Mouse (Mus musculus) fibroblast of lung, adult 2 months (primary cell): ENCODE data around the gene Parvb.
"Not testable (repeated sequence)": the region's sequence is repeated elsewhere in the genome, so short reads cannot be mapped to it uniquely, and the experiment has no call there.

ENCODE experiments used
- DNase-seq: peaks from one replicate; pipeline ENCODE4 v3.0.0-alpha.2; 2011; ENCODE audit warnings: low read depth

Parvb gene

DNA sequence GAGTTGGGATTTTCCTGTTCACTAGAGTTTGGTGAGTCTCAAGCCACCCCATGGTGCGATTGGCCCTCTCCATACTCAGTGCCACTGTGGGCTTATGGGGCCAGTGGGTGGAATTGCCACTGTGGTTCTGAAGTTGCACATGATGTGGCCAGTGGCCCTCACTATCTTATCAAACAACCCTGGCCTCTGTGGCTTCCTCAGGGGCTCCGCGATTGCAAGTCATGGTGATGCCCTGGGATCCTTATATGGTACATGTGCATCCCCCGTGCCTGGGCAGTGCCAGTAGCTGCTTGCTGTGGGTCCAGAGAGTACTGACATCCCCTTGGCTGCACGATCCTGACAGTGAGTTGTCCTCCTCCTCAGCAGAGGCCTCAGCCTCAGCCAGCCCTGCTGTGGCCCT, 25.0 kb downstream of the Parvb start:
- DNase-seq: no peak

DNA sequence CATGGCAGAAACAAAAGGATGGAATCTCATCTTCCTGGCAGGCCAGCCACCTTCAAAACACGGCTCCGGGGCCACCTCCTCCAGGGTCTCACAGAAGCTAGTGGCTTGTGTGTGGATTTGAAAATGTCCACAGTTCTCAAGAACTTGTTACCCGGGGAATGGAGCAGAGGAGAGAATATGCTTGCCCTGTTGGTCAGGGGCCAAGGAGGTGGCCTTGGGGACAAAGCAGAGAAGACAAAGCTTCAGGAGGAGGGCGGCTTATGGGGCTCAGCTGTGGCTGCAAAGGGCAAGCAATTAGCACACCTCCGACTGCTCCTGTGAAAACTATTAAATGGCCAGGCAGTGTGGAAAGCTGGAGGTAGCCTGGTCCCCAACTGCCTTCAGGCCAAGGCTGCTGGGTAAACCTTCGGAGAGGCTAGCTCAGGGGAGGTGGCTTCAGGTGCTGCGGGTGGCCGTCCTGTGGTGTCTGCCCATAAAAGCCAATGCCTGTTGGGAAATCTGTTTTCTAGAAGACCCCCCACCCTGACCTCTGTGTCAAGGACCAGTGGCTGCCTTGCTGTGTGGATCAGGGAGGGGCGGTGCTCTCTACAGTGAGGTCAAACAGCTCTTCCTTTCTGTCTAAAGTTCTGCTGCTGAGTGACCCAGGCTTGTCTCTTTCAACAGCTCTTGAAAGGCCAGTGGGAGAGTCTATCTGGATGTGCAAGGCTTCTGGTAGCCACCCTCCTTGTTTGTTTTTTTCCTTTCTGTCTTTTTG, 26.9 kb downstream of the Parvb start:
- no peak for DNase-seq

DNA sequence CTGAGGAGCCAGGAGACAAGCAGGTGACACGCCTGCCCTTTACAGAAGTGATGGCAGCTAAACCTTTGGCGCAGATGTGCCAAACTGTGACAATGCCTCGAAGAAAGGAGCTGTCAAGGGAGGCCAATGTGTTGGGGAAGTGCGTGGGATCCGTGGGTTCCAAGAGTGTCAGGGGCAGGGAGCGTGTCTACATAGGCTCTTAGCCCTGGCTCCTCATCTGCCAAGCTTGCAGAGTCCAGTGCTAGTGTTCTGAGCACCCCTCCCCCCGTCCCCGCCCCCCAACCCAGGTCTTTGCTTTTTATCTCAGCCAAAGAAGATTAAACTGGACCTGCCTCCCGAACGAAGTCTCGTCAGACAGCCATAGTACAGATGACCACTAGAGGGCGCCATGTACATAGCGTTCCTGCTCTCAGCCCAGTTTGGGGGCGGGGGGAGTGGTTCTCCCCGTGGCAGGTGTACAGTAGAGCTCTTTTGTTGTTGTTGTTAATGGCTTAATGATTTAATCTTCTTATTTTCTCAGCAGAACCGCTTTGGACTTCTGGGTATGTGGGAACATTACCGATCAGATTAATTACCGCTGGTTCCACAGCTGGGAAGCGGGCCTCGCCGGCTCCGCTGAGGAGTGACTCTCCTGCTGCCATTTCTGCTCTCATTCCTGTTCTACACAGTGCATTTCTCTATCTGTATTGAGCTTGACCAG, 28.4 kb downstream of the Parvb start:
- DNase-seq: no peak

DNA sequence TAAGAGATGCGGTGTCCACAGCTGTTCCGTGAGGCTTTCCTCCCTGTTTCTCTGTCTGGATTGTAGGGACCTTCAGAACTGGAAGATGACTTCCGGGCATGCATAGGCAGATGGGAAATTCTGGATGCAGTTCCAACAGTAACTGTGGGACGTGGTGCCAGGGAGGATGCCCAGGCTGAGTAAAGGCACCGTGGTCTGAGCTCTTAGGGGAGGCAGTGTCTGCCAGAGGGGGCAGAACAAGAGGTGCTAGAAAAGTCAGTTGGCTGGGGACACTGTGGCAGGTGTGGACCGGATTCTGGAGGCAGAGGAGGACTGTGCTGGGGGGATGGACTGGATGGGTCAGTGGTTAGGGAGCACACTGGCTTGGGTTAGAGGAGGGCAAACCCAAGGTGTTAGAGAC, 30.8 kb downstream of the Parvb start:
- no peak for DNase-seq

DNA sequence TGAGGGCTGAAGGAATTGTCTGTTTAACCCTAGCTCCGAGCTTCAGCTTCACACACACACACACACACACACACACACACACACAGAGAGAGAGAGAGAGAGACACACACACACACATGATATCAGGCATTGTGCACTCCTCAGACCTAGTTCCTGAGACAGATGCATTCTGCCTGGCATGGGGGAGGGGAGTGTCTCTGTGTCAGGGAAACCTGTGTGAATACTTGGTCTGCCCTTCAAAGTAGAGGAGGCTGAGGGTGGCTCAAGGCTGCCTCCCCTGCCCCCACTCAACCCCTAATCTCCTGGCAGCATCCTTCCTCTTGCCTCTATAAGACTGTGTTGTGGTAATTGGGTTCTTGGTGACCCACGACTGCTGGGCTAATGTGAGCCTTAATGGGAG, 31.7 kb downstream of the Parvb start:
- no peak for DNase-seq

DNA sequence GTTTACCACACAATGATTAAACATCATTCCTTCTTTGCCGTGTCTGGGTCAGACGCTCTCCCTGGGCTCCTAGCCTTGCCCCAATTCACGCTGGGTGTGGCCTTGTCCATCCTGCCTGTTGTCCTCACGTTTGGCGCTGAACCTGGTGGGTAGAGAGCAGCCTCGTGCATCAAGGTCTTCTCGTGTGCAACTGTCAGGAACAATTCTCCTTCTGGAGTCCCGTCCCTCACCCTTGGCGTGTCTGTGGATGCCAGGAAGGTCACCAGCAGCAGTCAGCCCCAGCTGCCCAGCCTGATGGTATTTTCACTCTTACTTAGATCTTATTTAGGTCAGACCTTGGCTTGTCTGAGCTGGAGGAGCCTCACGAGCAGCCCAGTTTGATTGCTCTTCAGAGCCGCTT, 33.3 kb downstream of the Parvb start:
- DNase-seq: no peak

DNA sequence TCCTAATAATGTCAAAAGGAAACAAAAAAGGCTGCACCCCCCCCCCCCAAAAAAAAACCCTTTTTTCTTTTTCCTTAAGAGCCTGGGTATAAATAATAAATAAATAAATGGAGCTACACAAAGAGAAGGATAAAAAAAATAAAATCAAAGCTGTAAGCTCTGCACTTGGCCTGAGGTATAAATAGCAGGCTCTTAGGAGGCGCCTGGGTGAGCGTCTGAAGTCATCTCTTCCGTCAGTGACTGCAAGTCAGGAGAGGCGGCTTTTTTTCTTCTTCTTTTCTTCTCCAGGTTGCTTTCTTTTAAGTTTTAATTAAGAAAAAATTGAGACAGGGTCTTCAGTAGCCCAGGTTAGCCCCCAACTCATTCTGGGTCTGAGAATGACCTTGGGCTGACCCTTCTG, 34.4 kb downstream of the Parvb start:
- DNase-seq: no peak

DNA sequence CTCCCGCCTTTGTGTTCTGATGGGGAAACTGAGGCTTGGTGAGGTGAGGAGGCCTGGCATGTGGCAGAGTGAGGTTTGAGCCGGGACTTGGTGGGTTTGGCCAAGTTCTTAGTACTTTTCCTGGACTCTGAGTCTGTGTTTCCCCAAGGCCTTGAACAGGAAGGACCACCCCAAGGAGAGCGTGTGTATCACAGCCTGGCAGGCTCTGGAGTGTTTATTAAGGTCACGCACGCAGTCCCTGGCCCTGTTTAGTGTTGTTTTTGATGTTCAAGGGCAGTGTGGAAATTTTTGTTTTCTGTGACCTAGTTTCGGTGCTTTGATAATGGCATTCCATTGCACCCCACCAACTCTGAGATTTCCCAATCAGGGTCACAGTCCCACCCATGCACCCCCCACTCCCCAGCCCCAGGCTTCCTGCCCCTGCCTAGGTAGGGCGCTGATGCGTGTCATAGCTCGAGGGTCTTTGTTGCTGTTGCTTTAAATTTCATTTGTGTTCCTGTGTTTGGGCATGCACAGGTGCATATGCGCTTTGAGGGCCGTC, 35.9 kb downstream of the Parvb start:
- no peak for DNase-seq

DNA sequence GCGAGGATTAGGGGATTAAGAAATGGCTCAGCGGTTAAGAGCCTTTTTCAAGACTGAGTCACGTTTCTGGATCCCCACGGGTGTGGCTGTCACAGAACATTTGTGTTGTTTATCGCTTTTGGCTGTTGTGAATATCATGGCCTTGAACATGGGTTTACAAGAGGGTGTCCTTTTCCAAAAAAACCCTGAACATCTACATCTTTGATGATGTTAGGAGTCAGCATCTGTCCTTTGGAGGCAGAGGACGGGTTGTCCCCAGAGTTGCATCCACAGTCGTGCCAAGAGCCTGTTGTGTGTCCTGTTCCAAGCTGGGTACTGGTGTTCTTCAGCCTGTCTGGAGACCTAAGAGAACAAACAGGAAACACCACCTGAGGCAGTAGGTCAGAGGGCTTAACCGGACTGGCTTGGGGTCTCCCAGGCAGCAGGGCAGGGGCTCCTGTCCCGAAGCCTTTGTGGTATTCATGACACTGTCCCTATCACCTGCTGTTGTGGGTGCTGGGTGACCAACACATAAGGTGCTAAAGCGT, 37.3 kb downstream of the Parvb start:
- DNase-seq: no peak

DNA sequence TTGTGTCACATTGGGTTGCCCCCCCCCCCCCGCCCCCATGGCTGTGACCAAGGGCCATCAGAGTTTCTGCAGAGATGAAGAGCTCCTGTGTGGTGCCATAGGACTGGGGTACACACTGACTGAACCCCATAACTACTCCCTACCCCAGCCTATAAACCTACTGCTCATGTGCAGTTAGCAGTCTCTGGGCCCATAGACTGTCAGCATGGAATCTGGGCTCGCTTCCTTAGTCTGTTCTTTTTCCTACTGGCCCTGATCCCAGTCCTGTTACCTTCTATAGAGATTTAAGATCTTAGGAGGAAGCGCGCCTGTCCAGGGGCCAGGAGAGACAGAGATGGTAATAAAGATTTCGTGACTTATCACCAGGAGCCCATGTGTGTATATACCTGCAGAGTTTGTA, 38.2 kb downstream of the Parvb start:
- DNase-seq: no peak

DNA sequence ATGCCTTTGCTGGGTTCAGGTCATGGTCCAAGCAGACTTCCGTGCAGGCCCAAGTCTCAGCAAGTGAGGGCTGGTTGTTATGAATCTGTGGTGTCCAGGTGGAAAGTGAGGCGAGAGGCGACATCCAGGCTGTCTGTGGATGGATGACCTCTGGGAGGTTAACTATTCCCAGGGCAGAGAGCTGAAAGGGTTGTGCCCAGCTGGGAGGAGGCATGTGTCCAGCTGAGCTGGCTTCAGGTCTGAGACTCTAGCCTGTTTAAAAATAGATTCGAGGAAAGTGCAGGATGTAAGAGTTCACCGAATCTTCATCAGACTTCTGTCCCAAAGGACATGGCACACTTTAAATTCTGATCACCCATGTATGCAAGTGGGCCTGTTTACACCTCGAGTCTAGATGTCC, 38.6 kb downstream of the Parvb start:
- DNase-seq: no peak

DNA sequence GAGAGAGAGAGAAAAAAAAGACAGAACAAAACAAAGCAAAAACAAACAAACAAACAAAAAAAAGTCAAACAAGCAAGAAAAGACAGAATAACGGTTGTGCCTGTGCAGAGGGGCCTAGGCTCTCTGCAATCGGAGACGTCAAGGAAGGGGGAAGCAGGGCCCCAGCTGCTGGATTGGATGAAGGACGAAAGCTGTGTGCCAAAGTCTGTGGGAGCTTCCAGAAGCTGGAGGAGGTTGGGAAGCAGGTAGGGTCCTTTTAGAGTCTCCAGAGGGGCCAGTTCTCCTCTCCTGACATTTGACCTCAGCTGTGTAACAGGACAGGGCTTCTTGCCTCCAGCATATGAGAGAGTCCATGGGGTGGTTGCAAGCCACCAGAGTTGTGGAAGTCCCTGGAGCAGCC, 44.2 kb downstream of the Parvb start:
- DNase-seq: no peak

DNA sequence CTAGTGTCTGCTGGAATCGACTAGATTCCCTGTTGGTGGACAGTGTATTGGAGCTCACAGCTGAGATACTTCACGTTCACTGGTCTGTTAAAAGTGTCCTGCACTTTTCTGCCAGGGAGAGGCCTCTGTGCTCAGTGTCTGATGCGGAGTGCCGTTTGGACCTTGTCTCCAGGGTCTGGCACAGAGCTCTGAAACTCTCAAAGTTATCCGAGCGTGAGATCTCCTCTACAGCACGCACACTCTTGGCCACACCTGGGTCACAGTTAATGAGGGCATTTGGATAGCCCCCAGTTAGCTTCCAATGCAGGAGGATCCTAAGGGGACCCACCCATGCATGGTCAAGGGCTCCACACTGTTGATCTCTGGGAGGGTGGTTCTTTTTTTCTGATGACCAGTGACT, 46.2 kb downstream of the Parvb start:
- DNase-seq: no peak

DNA sequence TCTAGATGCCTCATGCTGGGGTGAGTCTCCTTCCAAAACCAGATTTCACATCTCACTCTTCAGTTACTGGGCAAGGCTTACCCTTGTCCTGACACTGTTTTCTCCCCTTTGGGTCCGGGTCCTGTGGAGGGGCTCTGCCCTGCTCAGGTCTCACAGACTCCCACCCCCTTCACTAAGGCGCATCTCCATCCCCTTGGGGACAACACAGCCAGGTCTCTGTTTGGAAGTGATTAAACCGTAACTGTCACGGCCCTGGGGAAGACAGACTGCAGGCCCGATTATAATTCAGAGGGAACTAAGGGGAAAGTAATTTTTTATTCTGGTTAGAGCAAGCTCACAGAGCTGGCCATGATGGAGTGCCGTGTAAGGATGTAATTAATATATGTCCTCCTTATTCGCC, 46.8 kb downstream of the Parvb start:
- DNase-seq: no peak

DNA sequence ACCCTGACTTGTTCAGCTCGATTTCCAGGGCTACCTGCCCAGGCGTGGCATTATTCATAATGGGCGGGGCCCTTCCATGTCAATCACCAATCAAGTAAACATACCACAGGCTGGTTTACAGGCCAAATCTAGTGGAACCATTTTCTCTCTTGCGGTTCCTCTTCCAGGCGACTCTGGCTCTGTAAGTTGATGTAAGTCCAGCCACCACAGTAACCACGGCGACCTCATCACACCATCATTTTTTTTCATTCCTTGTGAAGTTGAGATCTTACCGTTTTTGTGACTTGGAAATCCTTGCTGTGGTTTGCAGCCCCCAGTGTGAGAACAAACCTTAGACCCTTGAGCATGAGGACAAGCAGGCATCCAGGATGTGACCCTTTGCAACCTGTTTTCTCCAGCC, 48.5 kb downstream of the Parvb start:
- DNase-seq: peak; percentile 65

DNA sequence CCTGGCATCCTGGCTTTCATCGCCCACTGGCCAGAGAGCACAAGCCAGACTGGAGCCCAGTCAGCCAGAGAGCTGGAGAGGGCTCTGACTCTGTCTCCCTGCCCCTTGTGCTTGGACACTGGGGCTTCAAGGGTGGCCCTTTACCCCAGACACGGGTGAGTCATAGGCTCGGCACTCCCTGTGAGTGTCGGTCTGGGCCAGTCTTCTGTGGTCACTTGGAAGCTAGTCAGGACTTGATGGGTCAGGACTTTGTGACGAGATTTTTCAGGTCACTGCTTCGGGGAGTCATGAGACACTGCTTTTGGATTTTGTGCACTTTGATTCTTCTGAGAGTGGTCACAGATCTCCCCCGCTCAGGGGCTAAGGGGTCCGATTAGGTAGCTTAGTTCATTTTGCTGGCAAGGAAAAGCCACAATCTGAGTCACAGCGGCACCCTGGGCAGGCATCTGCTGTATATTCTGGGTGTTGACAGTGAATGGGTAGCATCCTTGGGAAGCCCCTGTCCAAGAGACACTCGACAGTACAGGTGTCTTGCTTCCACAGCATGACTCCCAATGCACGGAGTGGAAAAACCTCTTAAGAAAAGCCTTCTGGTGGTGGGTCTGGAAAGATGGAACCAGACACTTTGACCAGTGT, 49.0 kb downstream of the Parvb start:
- peak; percentile 78 for DNase-seq

DNA sequence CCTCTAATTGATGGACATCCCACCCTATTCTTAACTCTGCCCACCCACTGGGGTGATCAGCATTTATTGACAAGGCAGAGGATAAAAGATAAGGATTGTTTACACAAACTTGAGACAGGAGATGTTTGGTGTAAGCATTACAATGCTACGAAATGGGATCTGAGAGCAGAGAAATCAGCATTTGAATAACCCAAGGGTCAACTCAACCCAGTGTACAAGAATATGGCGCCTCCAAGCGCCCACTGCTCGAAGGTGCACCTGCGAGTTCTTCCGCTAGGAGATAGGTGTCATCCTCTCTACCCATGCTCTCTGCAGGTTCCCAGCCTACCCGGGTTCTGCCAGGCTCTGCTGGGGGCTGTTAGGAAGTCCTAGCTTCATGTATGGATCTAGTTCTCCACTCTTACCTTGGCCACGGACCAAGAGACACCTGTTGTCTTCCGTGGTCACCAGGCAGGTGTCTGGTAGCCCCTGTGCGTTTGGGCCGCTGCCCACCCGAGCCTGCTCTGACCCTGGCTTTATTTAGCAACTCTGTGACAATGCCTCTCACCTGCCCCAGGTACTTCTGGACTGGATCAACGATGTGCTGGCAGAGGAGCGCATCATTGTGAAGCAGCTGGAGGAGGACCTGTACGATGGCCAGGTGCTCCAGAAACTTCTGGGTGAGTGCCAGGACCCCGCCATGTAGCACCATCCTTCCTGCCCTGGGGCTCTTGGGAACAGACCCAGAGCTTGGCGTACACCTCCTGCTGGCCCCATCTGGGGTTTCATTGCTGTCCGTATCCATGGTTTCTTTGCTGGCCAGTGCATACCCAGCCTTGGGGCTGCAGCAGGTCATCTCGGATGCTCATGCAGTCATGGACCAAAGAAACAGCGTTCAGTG, 50.6 kb downstream of the Parvb start:
- no peak for DNase-seq

DNA sequence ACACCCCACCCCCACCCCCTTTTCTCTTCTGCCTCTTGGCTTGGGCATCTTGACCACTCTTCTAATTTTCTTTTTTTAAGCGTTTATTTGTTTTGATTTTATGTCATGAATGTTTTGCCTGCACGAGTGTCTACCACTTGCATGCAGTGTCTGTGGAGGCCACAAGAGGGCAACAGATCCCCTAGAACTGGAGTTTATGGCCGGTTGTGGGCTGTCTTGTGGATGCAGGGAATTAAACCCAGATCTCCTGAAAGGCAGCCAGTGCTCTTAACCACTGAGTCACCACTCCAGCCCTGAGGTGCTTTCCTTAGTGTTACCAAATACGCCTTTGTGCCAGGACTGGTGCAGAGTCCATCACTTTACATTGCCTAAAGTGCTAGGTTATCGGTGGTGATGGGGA, 52.2 kb downstream of the Parvb start:
- no peak for DNase-seq

DNA sequence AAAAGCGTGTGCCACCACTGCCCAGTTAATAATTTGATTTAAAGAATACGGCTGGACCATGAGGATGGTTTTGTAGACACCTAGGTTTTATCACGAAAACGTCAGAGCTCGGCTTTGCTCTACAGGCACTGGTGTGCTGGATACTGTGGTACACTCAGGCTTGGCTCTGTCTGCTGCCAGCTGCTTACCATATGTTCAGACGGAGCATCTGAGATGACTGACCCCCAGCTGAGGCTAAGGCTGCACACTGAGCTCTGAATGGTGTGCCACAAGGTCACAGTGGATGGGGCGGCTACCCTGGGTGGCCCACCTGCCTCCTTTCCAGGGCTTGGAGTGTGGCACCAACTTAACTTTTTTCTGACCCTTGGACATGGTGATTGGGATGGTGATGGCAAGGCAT, 53.6 kb downstream of the Parvb start:
- no peak for DNase-seq

DNA sequence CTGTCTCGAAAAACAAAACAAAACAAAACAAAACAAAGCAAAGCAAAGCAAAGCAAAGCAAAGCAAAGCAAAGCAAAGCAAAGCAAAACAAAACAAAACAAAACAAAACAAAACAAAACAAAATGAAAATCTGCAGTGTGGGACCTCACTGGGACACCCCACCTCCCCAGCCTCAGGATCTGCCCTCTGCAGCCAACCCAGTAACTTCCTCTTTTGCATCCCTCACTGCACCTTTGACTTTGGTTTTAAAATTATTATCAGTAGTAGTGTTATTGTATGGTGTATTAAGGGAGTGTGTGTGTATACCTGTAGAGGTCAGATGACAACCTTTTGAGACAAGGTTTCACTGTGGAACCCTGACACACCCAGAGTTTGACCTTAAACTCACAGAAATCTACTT, 57.1 kb downstream of the Parvb start:
- not testable (repeated sequence) for DNase-seq

DNA sequence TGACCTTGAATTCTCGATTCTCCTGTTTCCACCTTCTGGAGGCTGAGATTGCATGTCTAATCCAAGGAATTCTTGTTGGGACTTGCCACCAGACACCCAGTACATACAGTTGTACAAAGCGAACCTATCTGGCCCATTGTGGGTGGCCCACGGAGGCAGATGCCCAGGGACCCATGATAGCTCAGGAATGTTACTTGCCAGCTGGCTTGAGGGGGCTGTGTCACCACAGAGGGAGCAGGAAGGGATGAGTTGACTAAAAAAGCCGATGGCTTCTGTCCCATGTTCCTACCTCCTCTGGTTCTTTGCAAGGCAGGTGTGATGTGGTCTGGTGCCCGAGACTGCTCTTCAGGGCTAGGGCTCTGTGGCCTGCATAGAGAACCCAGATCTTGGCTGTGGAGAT, 59.3 kb downstream of the Parvb start:
- no peak for DNase-seq

DNA sequence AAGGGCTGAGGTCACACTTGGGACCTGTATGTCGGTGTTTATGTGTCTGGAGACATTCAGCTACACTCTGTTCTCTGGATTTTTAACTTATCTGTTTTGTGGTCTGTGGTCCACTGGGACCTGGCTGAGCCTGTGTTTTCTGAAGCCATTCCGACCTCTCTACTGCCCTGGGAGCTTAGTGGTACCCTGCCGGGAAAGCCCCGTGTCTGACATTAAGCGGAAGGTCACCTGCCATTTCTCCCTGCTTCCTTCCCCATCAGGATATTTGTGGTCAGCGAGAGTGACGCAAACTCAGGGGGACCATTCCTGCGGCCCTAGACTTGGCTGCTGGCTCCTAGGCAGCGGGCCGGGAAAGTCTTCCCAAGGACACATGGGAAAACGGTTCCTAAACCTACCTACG, 61.7 kb downstream of the Parvb start:
- no peak for DNase-seq
